Mouse (Mus musculus) cortical plate, adult 2 months (tissue): ENCODE data around the gene Tmem231.

Experiments
- CTCF ChIP-seq: fragments of 200-500 bp; IDR thresholded peaks from 2 replicates; pipeline ENCODE4 v1.5.1; 2011; ENCODE audit warnings: mild to moderate bottlenecking, control low read depth, low read length; ENCODE audit not compliant: insufficient read depth; ENCODE audit errors: extremely low read depth
- POLR2A ChIP-seq: fragments of 200-500 bp; IDR thresholded peaks from 2 replicates; pipeline ENCODE4 v1.6.1; 2011; ENCODE audit warnings: mild to moderate bottlenecking, low read length, control low read depth; ENCODE audit not compliant: insufficient read depth; ENCODE audit errors: extremely low read depth

- TF ChIP-seq CTCF (no peak), POLR2A (no peak)
These were observed 3.5 kb upstream of the Tmem231 start for GRCm38 (mm10) chr8:111937184-111937583.
